Mouse (Mus musculus) liver, embryonic 16.5 days (tissue): Measurements from ENCODE around the gene Aplf. TPM values are rescaled to one million over a fixed set of nuclear protein-coding genes. Genes with fewer than 3 reads are reported as not detected.
A peak's percentile ranks its signal among the peaks of the same experiment; 100 is the strongest.

Experiments
- ATAC-seq: fragments of 200-750 bp; cut with Nextera tagmentation; 2 replicates; pipeline ENCODE4 v1.8.0; 2017; ENCODE audit warnings: low read depth, mild to moderate bottlenecking, moderate number of reproducible peaks, moderate library complexity
- H3K27ac ChIP-seq: fragments of 300-500 bp; sonication (generic); 2 replicates; pipeline ENCODE4 v1.5.1; 2014; ENCODE audit warnings: mild to moderate bottlenecking, low read length
- H3K27me3 ChIP-seq: fragments of 300-500 bp; sonication (generic); 2 replicates; pipeline ENCODE4 v1.6.1; 2014; ENCODE audit warnings: low read depth, low read length, mixed read lengths; ENCODE audit not compliant: control insufficient read depth, insufficient read depth
- H3K36me3 ChIP-seq: fragments of 300-500 bp; sonication (generic); 2 replicates; pipeline ENCODE4 v1.6.1; 2014; ENCODE audit warnings: mild to moderate bottlenecking; ENCODE audit not compliant: control insufficient read depth, insufficient read depth
- H3K4me1 ChIP-seq: fragments of 300-500 bp; sonication (generic); 2 replicates; pipeline ENCODE4 v1.6.1; 2014; ENCODE audit warnings: low read depth, low read length, mixed read lengths; ENCODE audit not compliant: control insufficient read depth
- H3K4me2 ChIP-seq: fragments of 300-500 bp; sonication (generic); 2 replicates; pipeline ENCODE4 v1.6.1; 2014; ENCODE audit warnings: low read depth, low read length, mixed read lengths
- H3K4me3 ChIP-seq: fragments of 300-500 bp; sonication (generic); 2 replicates; pipeline ENCODE4 v1.5.1; 2014; ENCODE audit warnings: low read depth, mild to moderate bottlenecking, low read length
- H3K9ac ChIP-seq: fragments of 300-500 bp; sonication (generic); 2 replicates; pipeline ENCODE4 v1.6.1; 2014; ENCODE audit warnings: low read depth, low read length
- H3K9me3 ChIP-seq: fragments of 300-500 bp; sonication (generic); replicated peaks from 2 replicates; pipeline ENCODE4 v1.6.1; 2016; ENCODE audit warnings: low read length; ENCODE audit not compliant: control insufficient read depth
- WGBS: fragments of 180-500 bp; shearing (Covaris S2); extraction: QIAGEN DNeasy Blood & Tissue Kit; methylation state at CpG from one replicate; pipeline ENCODE4 v1.1.7; 2014; ENCODE audit not compliant: insufficient replicate concordance; 5-methylcytosine and 5-hydroxymethylcytosine counted together
- polyA plus RNA-seq: library from polyadenylated mRNA; unstranded; fragments of >200 nt; fragmentation: Nextera tagmentation; extraction: Ambion mirVana; gene quantifications from 2 replicates; pipeline ENCODE4 v1.2.1, GENCODE M21; 2015

The Aplf gene
- polyA plus RNA-seq, 1 experiment from 2014 or later, result 13.9 TPM

DNA sequence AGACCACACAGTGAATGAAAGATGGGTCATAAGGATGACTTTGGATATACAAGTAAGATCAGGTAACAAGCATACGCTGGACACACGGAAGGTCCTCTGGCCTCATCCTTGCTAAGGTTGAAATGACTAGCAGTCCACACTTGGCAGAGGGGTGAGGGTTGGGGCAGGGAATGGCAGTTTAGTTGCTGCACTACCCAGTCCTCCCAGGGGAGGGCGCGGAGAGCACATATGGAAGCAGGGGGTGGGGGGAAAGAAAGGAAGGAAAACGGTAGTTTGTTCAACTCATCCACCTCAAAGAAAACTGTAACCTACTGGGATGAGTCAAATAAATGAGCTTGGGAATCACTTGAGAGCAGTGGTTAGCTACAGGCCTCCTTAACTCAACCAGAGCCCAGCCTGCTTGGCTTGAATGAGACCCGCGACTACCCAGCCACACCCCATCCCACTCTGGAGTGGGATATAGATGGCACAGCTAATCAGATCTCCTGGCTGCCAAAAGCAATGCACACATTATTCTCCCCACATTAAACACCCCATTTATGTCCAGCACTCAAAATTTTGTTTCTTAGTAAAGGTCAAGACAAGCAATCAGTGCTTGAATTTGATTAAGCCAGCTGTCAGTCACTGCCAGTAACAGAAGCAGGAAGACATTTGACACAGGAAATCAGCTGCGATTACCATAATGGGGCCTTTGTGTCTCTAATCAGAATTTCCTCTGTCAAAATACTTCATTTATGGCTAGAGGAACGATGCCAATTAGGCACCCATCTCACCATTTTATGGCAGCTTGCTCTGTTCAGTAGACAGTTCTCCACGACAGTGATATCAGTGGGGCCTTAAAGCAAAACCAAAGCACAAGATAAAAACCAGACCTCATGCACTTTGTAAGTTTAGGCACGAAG, 56.9 kb downstream of the Aplf start:
- Histone ChIP-seq H3K4me1 (no peaks in the 10 kb centered on the region; the same call in 1 of the 2 replicates), H3K4me2 (no peak overlapping the region), H3K27ac (no peak overlapping the region), H3K9me3 (no peaks in the 10 kb centered on the region), H3K36me3 (no peaks in the 10 kb centered on the region), H3K4me3 (no peak overlapping the region), H3K9ac (no peak overlapping the region), H3K27me3 (0 out of 2 replicates have a peak, but pooled peaks cover 2% of the 10 kb centered on the region)
- ATAC-seq, result no peak
- 49% methylated on average over 11 of the region's 11 CpGs for WGBS

DNA sequence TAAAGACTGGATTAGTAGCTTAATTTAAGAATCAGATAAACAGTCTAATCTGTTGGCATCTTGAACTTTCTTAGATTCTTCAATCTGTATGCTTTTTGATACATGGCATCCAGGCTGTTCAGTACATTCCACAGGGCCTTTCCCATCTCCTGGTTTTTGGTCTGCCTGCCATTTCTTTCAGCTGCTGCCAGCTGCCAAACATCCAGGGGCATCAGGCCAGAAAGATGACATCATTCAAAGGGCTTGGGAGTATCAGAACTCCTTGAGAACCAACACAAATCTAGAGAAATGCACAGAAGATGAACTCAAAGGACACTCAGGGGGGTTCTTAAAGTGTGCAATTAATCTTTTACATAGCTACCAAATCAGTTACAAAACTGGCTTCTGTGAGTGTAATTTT, 72.2 kb downstream of the Aplf start:
- Histone ChIP-seq H3K27ac (no peak overlapping the region), H3K9me3 (no peaks in the 10 kb centered on the region), H3K4me1 (no peaks in the 10 kb centered on the region), H3K4me3 (no peak overlapping the region), H3K27me3 (peaks cover 3% of the 10 kb centered on the region), H3K4me2 (no peak overlapping the region), H3K36me3 (no peaks in the 10 kb centered on the region), H3K9ac (no peak overlapping the region)
- ATAC-seq, result no peak

DNA sequence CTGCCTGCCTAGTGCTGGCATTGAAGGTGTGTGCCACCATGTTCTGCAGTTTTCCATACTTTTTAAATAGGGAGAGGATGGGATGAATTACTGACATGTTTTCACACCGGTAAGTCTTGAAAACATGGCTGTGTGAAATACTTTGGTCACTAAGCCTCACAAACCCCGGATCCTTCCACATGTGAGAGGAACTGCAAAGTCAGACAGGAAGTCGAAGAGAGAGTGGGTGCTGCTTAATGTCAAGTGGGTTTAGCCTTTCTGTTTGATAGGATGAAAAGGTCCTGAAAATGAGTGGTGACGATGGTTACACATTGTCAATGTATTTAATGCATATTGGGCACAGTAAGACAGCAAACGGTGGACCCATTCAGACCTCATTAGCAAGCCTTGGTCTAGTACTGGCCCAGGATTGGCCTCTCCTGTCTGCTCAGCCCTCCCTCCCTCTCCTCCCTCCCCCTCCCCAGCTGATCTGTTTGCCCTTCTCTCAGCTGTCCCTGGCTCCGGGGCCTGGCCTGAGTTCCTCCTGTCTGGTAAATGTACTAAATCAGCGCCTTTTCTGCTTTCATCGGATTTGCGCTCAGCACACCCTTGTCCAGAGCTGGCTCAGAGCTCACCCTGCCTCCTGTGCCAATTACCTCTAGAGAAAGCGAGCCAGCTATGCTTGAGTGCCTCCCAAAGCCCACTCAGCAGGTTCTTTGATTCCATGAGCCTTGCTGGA, 74.7 kb downstream of the Aplf start:
- Histone ChIP-seq H3K9me3 (no peaks in the 10 kb centered on the region), H3K27me3 (no peaks in the 10 kb centered on the region; the same call in 1 of the 2 replicates), H3K9ac (no peak overlapping the region), H3K27ac (no peak overlapping the region), H3K36me3 (no peaks in the 10 kb centered on the region), H3K4me3 (no peak overlapping the region), H3K4me2 (no peak overlapping the region), H3K4me1 (no peaks in the 10 kb centered on the region)
- no peak for ATAC-seq
- 48% methylated on average over 10 of the region's 10 CpGs for WGBS

DNA sequence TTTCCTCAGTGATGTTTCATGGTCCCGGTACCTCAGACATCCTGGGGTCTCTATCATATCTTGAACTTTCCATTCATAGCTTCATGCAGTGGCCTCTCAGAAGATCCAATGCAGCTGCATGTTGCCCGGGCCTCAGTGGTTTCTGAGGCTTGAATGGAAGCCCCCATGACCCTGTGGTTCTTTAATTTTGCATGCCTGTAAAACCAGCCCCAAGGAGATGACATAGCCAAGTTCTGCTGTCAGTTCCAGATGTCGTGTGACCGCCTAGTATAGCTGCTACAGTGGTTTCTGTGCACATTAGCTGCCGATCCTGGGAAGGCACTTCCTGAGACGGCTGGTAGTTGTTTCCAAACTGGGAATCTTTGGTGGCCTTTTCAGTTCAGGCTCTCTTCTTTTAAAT, 77.8 kb downstream of the Aplf start:
- Histone ChIP-seq H3K9me3 (no peaks in the 10 kb centered on the region), H3K27ac (no peak overlapping the region), H3K4me1 (peaks cover 18% of the 10 kb centered on the region), H3K4me3 (no peak overlapping the region), H3K4me2 (no peak overlapping the region), H3K27me3 (no peaks in the 10 kb centered on the region), H3K36me3 (no peaks in the 10 kb centered on the region), H3K9ac (no peak overlapping the region)
- ATAC-seq, result no peak
- WGBS, result 54% methylated on average over 6 of the region's 6 CpGs

DNA sequence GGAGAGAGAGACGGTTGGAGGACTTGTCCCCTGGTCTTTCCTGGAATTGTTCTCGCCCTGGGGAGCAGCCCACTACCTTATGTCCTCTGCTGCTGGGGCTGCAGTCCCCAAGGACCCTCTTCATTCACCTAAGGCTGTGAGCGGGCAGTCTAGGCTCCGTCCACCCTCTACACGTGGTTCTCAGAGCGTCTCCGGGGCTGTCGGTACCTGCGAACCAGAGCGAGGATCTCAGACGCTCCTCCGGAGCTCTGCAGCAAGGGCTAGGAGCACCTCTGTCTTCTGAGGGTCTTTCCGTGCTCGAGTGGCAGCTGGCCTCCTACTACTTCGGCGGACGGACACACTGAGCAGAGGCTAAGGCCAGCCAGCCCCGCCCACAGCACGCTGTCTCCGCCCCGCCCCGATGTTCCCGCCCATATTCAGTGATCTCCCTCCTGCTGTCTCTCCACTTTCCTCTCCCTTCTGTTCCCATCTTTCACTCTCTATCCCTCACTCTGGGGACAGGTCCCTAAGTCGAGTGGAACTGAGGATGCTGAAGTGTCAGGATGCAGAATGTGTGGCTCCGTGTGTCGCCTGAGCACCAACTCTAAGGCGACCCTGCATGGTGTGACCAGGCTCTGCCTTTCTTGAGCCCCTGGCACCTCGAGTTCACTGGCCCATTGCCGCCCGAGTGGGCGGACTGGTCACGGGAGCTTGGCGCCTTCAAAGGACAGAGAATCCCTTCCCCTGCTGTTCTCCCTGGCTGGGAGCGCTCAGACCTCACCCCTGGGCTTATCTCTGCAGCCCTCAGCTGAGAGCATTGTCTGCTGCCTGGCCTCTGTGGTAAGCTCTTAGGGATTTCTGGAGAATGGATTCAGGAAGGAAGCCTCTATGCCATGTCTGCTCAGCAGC, 81.4 kb downstream of the Aplf start, which contains the start of gene Prokr1:
Gene Prokr1 (minus strand): TSS at position 350 of the 888 bp plus-strand sequence.
- 0 out of 2 replicates have a peak, but pooled peaks cover 3% of the 10 kb centered on the region for H3K36me3 ChIP-seq
- H3K9me3 ChIP-seq, result no peaks in the 10 kb centered on the region
- peaks cover 29% of the 10 kb centered on the region for H3K4me1 ChIP-seq
- H3K9ac ChIP-seq, result peak within 1 kb of the TSS; percentile 79
- H3K27ac ChIP-seq, result peak within 1 kb of the TSS; percentile 47
- peak within 1 kb of the TSS; percentile 89 for H3K4me2 ChIP-seq
- peaks cover 8% of the 10 kb centered on the region for H3K27me3 ChIP-seq
- WGBS, result under 1% methylated on average over 34 of the region's 34 CpGs
- peak within 1 kb of the TSS; percentile 68 for H3K4me3 ChIP-seq
- peak; percentile 93 for ATAC-seq

DNA sequence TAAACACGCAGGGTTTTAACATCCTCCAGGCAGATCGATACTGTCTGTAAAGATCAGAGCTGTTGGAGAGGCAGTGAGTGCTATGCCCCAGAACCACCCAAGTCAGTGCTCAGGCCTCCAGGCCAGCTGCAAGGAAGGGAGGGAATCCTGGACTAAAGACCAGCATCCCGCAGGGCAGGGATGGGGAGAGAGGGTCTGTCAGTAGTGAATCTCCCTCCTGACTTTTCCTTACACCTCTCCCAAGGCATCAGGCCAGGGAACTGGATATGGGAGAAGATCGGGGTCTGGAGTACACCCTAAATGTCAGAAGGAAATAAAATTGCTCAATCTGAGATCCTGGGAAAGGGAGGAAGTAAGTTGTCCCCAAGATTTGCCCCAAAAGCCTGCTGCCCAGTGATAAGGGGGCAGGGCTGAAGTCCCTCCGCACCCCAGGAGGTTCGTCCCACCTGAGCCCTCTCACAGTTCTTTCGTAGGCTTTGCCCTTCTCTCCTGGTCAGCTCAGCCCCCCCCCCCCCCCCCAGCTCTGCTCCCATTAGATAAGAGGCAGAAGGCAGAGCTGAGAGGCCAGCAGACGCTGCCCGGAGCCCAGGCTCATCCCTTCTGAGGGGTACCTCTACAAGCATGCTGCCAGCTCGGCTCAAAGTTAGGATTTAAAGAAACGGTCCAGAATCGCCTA, 82.1 kb downstream of the Aplf start:
- H3K4me3 ChIP-seq, result peak overlapping the region; percentile 68
- peak; percentile 68 for ATAC-seq
- peak overlapping the region; percentile 79 for H3K9ac ChIP-seq
- H3K36me3 ChIP-seq, result 0 out of 2 replicates have a peak, but pooled peaks cover 3% of the 10 kb centered on the region
- H3K9me3 ChIP-seq, result no peaks in the 10 kb centered on the region
- 13% methylated on average over 12 of the region's 12 CpGs for WGBS
- peak overlapping the region; percentile 47 for H3K27ac ChIP-seq
- H3K4me2 ChIP-seq, result peak overlapping the region; percentile 89
- peaks cover 8% of the 10 kb centered on the region for H3K27me3 ChIP-seq
- peaks cover 37% of the 10 kb centered on the region for H3K4me1 ChIP-seq

DNA sequence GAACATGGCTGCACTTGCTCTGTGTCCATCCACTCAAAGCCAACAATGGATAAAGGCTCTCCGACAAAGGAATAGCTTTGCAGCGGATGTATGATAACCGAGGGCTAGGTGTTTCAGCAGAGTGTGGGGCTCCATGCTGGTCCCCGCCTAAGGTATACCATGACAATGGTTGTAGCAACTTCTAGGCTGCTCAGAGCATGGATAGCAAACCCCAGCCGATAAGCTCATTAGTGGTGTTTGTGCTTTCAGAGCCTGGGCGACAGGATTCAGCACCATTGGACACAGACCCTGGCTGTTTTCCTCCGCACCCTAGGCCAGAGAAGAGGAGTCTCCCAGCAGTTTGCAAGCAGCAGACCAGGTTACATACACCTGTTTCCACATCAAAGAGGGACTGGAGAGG, 88.0 kb downstream of the Aplf start:
- Histone ChIP-seq H3K4me1 (peaks cover 53% of the 10 kb centered on the region), H3K27me3 (peaks cover 7% of the 10 kb centered on the region), H3K36me3 (peaks cover 3% of the 10 kb centered on the region), H3K9ac (peak overlapping the region; percentile 38), H3K4me3 (no peak overlapping the region), H3K4me2 (peak overlapping the region; percentile 38), H3K9me3 (no peaks in the 10 kb centered on the region), H3K27ac (peak overlapping the region; percentile 98)
- WGBS, result 82% methylated on average over 7 of the region's 7 CpGs
- no peak for ATAC-seq

DNA sequence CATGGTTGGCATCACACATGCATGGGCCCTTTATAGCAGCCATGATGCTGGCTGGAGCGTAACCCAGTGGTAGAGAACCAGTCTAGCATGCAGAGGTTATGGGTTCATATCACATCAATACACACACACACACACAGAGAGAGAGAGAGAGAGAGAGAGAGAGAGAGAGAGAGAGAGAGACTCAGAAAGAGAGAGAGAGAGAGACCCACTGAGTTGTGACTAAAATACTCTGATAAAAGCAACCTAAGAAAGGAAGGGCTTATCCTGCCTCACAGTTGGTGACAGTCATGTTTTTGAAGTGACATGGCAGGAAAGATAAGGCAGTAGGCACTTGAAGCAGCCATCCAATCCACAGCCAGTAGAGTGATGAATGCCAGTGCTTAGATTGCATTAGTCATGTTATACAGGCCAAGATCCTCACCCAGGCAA, 88.8 kb downstream of the Aplf start:
- peak; percentile 98 for ATAC-seq
- H3K4me1 ChIP-seq, result peaks cover 53% of the 10 kb centered on the region
- H3K27me3 ChIP-seq, result no peaks in the 10 kb centered on the region
- H3K9me3 ChIP-seq, result no peaks in the 10 kb centered on the region
- 30% methylated on average over 1 of the region's 1 CpGs for WGBS
- H3K9ac ChIP-seq, result peak overlapping the region; percentile 65
- H3K27ac ChIP-seq, result peak overlapping the region; percentile 98
- H3K4me3 ChIP-seq, result peak overlapping the region; percentile 40
- H3K36me3 ChIP-seq, result no peaks in the 10 kb centered on the region; the same call in none of the 2 replicates
- H3K4me2 ChIP-seq, result peak overlapping the region; percentile 67
